Mouse (Mus musculus) intestine, postnatal 0 days (tissue): ENCODE measurements around the gene Scrn2. TPM values are rescaled to one million over a fixed set of nuclear protein-coding genes. Genes with fewer than 3 reads are reported as not detected.
A peak's percentile ranks its signal among the peaks of the same experiment; 100 is the strongest.

Experiments
- ATAC-seq: fragments of 200-750 bp; cut with Nextera tagmentation; 2 replicates; pipeline ENCODE4 v1.8.0; 2017; ENCODE audit warnings: mild to moderate bottlenecking, moderate TSS enrichment, moderate library complexity
- H3K27ac ChIP-seq: fragments of 300-500 bp; sonication (generic); 2 replicates; pipeline ENCODE4 v1.5.1; 2014; ENCODE audit warnings: mild to moderate bottlenecking, low read depth, low read length, moderate library complexity
- H3K27me3 ChIP-seq: fragments of 300-500 bp; sonication (generic); replicated peaks from 2 replicates; pipeline ENCODE4 v1.6.1; 2014; ENCODE audit warnings: low read length, mixed read lengths; ENCODE audit not compliant: control insufficient read depth, insufficient read depth
- H3K36me3 ChIP-seq: fragments of 300-500 bp; sonication (generic); 2 replicates; pipeline ENCODE4 v1.6.1; 2014; ENCODE audit warnings: mild to moderate bottlenecking, moderate library complexity; ENCODE audit not compliant: control insufficient read depth, insufficient read depth
- H3K4me1 ChIP-seq: fragments of 300-500 bp; sonication (generic); replicated peaks from 2 replicates; pipeline ENCODE4 v1.6.1; 2014; ENCODE audit warnings: antibody characterized with exemption, low read length, mixed read lengths; ENCODE audit not compliant: control insufficient read depth, insufficient read depth
- H3K4me2 ChIP-seq: fragments of 300-500 bp; sonication (generic); replicated peaks from 2 replicates; pipeline ENCODE4 v1.6.1; 2014; ENCODE audit warnings: low read depth, mild to moderate bottlenecking, moderate library complexity
- H3K4me3 ChIP-seq: fragments of 300-500 bp; sonication (generic); 2 replicates; pipeline ENCODE4 v1.5.1; 2014; ENCODE audit warnings: low read depth, low read length
- H3K9ac ChIP-seq: fragments of 300-500 bp; sonication (generic); 2 replicates; pipeline ENCODE4 v1.6.1; 2014; ENCODE audit warnings: mild to moderate bottlenecking, low read depth, low read length
- H3K9me3 ChIP-seq: fragments of 300-500 bp; sonication (generic); 2 replicates; pipeline ENCODE4 v1.6.1; 2016; ENCODE audit warnings: mixed run types; ENCODE audit not compliant: control insufficient read depth
- CTCF ChIP-seq: sonication (generic); IDR thresholded peaks from 2 replicates; pipeline ENCODE4 v1.5.1; 2016; ENCODE audit warnings: low read depth, mild to moderate bottlenecking, control low read depth, antibody characterized with exemption, moderate library complexity
- WGBS: fragments of 180-500 bp; shearing (Covaris S2); extraction: QIAGEN DNeasy Blood & Tissue Kit; methylation state at CpG from one replicate; pipeline ENCODE4 v1.1.7; 2014; 5-methylcytosine and 5-hydroxymethylcytosine counted together
- polyA plus RNA-seq: library from polyadenylated mRNA; unstranded; fragments of >200 nt; fragmentation: Nextera tagmentation; extraction: Ambion mirVana; gene quantifications from 2 replicates; pipeline ENCODE4 v1.2.1, GENCODE M21; 2015

Scrn2 gene
- polyA plus RNA-seq, 1 experiment from 2014 or later: 24.5 TPM

DNA sequence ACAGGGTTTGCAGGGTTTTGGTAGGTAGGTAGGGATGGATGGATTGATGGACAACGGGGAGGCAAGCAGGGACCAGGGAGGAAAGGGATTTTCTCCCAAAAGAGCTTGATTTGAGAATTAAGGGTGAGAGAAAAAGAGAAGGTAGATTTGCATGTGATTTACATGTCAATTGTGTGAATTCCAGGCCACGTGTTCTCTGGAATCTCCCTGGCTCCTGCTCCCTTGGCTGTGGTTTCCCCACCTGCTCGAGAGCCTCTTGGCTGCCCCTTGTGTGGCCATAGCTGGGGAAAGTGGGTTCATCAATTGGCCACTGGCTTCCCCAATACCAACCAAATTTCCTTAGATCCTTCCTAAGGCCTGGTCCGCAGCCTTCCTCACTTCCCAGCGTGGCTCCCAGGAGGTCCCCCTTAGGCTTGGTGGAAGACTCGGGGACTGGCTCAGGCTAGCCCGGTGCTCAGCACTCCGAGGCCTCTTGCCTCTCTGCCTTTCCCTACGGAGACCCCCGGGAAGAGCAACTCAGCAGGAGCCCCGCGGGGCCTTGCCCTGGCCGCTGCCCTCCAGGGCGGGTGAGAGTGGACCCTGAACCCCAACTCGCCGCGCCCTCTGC lies 32.9 kb upstream of the Scrn2 start:
- H3K27ac ChIP-seq: no peak overlapping the region
- H3K36me3 ChIP-seq: no peaks in the 10 kb centered on the region
- H3K9ac ChIP-seq: peak overlapping the region; percentile 50
- 26% methylated on average over 17 of the region's 17 CpGs for WGBS
- TF ChIP-seq CTCF: no peak
- ATAC-seq: no peak
- peak overlapping the region; percentile 25 for H3K4me3 ChIP-seq
- peaks cover 6% of the 10 kb centered on the region; the same call in 1 of the 2 replicates for H3K4me1 ChIP-seq
- peaks cover 10% of the 10 kb centered on the region; the same call in 1 of the 2 replicates for H3K27me3 ChIP-seq
- no peaks in the 10 kb centered on the region for H3K9me3 ChIP-seq
- peak overlapping the region; percentile 67 for H3K4me2 ChIP-seq

DNA sequence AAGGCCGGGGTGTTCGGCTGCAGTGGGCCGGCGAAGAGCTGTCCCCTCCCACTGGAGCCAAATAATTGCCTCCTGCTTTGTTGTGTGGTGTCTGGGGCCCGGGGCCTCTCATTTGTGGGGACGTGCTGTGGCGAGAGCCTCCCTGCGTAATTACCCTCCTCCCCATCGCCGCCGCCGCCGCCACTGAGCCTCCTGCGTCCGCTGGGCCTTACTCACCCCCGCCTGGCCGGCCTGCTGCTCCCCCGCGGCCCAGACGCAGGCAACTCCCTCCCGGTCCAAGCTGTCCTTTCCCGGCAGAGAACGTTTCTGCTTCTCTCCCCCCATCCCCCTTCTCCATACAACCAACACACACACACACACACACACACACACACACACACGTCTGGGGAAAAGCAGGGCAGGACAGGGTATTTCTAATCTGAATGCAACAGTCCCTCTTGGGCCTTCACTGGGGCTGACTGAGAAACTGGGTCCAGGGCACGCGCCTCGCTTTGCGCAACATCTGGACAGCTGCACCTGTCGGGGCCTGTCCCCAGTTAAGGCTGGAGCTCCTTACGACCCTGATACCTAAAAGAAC lies 32.3 kb upstream of the Scrn2 start:
- peak; percentile 51; the same call in 1 of the 2 replicates for ATAC-seq
- Histone ChIP-seq H3K9ac (peak overlapping the region; percentile 50), H3K36me3 (no peaks in the 10 kb centered on the region), H3K27me3 (peaks cover 13% of the 10 kb centered on the region; the same call in 1 of the 2 replicates), H3K4me1 (peaks cover 6% of the 10 kb centered on the region; the same call in 1 of the 2 replicates), H3K4me2 (peak overlapping the region; percentile 67), H3K9me3 (no peaks in the 10 kb centered on the region), H3K27ac (no peak overlapping the region), H3K4me3 (peak overlapping the region; percentile 25)
- WGBS: 9% methylated on average over 30 of the region's 30 CpGs
- TF ChIP-seq CTCF: no peak

DNA sequence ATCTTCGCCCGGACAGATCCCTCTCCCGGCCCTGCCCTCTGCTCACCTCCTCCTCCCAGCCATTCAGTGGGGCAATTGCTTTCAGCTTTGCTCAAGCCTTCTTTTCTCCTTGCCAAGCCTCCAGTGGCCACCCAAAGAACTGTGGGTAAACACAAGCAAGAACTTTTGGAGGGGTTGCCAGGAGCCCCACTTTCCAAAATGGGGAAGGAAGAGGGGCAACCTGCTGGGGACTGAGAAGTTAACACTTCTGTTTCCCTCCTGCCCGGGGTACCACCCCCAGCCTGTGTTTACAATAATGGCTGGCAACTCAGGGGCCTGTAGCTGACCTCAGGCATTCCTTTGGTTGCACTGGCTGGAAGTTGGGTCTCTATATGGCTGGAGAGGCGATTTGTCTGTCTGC lies 26.6 kb upstream of the Scrn2 start:
- Histone ChIP-seq H3K9ac (no peak overlapping the region), H3K9me3 (no peaks in the 10 kb centered on the region), H3K27me3 (peaks cover 35% of the 10 kb centered on the region; the same call in 1 of the 2 replicates), H3K4me1 (no peaks in the 10 kb centered on the region), H3K4me2 (no peak overlapping the region), H3K36me3 (no peaks in the 10 kb centered on the region), H3K4me3 (no peak overlapping the region), H3K27ac (no peak overlapping the region)
- TF ChIP-seq CTCF: no peak
- 39% methylated on average over 5 of the region's 5 CpGs for WGBS
- ATAC-seq: no peak

DNA sequence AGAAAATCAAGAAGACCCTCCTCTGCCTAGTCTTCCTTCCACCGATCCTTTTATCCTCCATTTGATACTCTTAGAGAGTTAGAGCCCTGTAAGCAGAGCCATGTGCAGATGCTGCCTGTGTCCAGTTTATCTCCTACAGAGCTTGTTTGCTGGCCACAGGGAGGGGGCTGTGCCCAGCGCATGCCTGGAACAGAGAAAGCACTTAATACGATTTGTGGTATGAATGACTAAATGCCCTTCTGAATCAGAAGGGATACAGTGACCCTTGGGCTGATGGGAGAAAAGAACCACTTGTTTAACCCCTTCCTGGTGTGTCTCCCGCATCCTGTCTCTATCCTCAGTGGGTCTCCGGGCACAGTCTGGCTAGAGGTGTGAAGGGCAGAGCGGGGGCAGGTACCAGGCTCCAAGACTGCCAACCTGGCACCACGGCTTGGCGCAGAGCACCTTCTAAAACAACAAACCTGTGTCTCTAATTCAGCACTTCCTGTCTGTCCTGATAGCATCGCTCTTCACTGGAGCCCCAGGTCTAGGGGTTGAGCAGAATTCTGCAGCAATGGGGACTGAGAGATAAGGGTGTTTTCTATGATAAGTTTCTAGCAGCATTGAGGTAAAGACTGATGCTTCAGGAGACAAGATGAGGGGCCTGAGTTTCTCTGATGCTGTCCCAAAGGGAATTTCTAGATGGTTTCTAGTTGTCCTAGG lies 22.5 kb upstream of the Scrn2 start:
- no peak for ATAC-seq
- 54% methylated on average over 9 of the region's 9 CpGs for WGBS
- no peak overlapping the region for H3K27ac ChIP-seq
- no peaks in the 10 kb centered on the region for H3K9me3 ChIP-seq
- no peak overlapping the region for H3K4me3 ChIP-seq
- no peak for TF ChIP-seq CTCF
- H3K36me3 ChIP-seq: no peaks in the 10 kb centered on the region
- H3K9ac ChIP-seq: no peak overlapping the region
- peaks cover 42% of the 10 kb centered on the region; the same call in 1 of the 2 replicates for H3K27me3 ChIP-seq
- no peaks in the 10 kb centered on the region for H3K4me1 ChIP-seq
- no peak overlapping the region for H3K4me2 ChIP-seq

DNA sequence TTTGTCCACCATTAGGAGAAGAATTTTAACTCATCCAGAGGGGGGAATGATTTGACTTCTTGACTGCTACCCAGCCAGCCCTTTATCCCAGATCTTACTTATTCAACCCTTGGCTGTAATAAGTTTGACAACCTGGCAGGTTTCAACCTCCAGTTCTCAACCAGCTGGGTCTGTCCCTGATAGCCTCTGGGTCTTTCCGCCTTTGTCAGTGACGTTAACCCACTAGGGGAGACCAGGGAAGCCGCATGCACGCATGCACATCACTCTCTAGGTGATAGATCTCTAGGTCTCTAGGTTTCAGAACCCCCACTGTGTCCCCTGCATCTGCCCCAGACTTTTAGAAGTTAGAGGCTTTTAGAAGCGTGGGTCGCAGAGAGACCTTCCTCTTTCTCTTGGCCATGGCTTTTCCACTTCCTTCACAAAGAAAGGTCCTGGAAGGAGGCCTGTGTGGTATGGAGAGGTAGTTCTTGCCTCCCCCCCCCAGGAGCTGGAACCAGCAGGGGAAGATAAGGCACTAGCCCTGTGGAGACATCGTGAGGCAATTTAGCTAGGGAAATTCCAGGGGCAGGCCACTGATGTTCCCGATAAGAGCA lies 20.4 kb upstream of the Scrn2 start:
- ATAC-seq: no peak

DNA sequence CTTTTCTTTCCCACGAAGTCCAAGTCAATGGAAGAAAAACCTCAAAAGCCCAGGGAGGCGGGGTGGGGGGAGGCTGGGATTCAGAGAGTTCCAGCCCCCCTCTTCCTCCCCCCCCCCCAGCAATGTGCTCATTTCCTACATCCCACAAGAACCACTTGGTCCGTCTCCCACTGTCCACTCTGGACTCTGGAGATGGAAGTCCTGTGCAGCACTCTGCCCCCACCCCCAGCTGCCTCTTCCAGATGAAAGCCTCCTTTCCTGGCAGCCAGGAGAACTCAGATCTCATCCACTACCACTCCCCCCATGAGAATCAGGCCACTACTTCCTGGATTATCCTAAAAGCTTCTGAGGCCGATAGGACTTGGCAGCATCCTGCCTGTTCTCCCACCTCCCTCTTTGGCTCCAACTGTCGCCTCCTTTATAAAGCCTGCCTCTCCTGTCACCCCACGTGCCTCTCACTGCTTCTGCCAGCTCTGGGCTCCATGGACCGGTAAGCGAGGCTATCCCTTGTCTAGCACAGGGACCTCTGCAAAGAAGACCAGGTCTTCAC lies 16.5 kb upstream of the Scrn2 start, which contains the start of gene Sp6:
Gene Sp6, plus strand, starts transcription at position 274 of the 550 bp plus-strand sequence.
- ATAC-seq: no peak
- Histone ChIP-seq H3K4me2 (no peak within 1 kb of the TSS), H3K9me3 (no peaks in the 10 kb centered on the region), H3K4me3 (no peak within 1 kb of the TSS), H3K27ac (no peak within 1 kb of the TSS), H3K9ac (no peak within 1 kb of the TSS), H3K4me1 (peaks cover 2% of the 10 kb centered on the region; the same call in 1 of the 2 replicates), H3K27me3 (peaks cover 67% of the 10 kb centered on the region), H3K36me3 (no peaks in the 10 kb centered on the region)
- no peak for TF ChIP-seq CTCF
- WGBS: 31% methylated on average over 8 of the region's 8 CpGs

More for the DNA sequence above, 20.4 kb upstream of the Scrn2 start:
- Histone ChIP-seq H3K36me3 (no peaks in the 10 kb centered on the region), H3K9me3 (no peaks in the 10 kb centered on the region), H3K4me2 (no peak overlapping the region), H3K27me3 (peaks cover 43% of the 10 kb centered on the region), H3K4me3 (no peak overlapping the region), H3K4me1 (no peaks in the 10 kb centered on the region), H3K27ac (no peak overlapping the region), H3K9ac (no peak overlapping the region)
- TF ChIP-seq CTCF: no peak
- 49% methylated on average over 8 of the region's 8 CpGs for WGBS
